Mouse (Mus musculus) C3H10T1/2 (cell line): ENCODE measurements around the gene Fah. TPM values are rescaled to one million over a fixed set of nuclear protein-coding genes. Genes with fewer than 3 reads are reported as not detected.

Experiments
- polyA plus RNA-seq, 2 experiments: library from polyadenylated mRNA; unstranded; fragments of >200 nt; fragmentation: generic; extraction: Trizol; gene quantifications; one replicate each; pipeline ENCODE4 v1.2.1; 2012; ENCODE audit warnings: missing spikeins in 2 of 2

Gene Fah
- polyA plus RNA-seq: 1 to 10 TPM in 1 of 2 experiments, under 1 TPM in 1; 0.68 to 3.2 TPM

GRCm38 (mm10) chr7:84606293-84606749 lies at the start of gene Fah:
TSS of gene Fah (minus strand) at chr7:84606722.

Other genes with a start within 250 kb of the Fah start
- 1 to 10 TPM in 1 of 2 experiments, under 1 TPM in 1; 0.95 to 7.7 TPM for gene Arnt2, start 196.5 kb downstream of the Fah start, polyA plus RNA-seq
- 1 to 10 TPM; 4.3 to 4.6 TPM for gene Gm2115, start 77.8 kb downstream of the Fah start, polyA plus RNA-seq
- gene Zfand6, start 83.2 kb upstream of the Fah start, polyA plus RNA-seq: 10 to 100 TPM in 1 of 2 experiments, 1 to 10 TPM in 1; 2.2 to 21.7 TPM
- not detected for gene Olfr291, start 246.8 kb upstream of the Fah start, polyA plus RNA-seq